Mouse (Mus musculus) adrenal gland, postnatal 14 days (tissue): ENCODE data around the gene Kbtbd12. TPM values are rescaled to one million over a fixed set of nuclear protein-coding genes. Genes with fewer than 3 reads are reported as not detected.

Experiments
- DNase-seq: peaks from one replicate; pipeline ENCODE4 v3.0.0; 2021; ENCODE audit warnings: mixed read lengths
- long read RNA-seq, 2 experiments: library from polyadenylated mRNA; stranded (forward); transcript quantifications; one replicate each; pipeline ENCODE4 v2.0.0; 2021
- total RNA-seq: library from RNA; stranded (reverse); gene quantifications from 2 replicates; pipeline ENCODE4 v1.2.3, GENCODE M21; 2021

Gene Kbtbd12
- total RNA-seq, result 0.52 and 0.86 TPM in 2 replicates
- long read RNA-seq, experiment 1, result 0 reads
- long read RNA-seq, experiment 2, result 0 reads

GRCm38 (mm10) chr6:88637611-88638301 lies at the start of gene Kbtbd12:
TSS of gene Kbtbd12 (minus strand) at chr6:88637950.
- DNase-seq, result no peak

- no peak for DNase-seq
These were observed 45.8 kb upstream of the Kbtbd12 start for GRCm38 (mm10) chr6:88683380-88684053.

- DNase-seq, result no peak
These were observed 43.3 kb upstream of the Kbtbd12 start for GRCm38 (mm10) chr6:88681026-88681425.

- no peak for DNase-seq
These were observed 40.0 kb upstream of the Kbtbd12 start for GRCm38 (mm10) chr6:88677738-88678137.

- no peak for DNase-seq
These were observed 39.3 kb upstream of the Kbtbd12 start for GRCm38 (mm10) chr6:88676753-88677736.

- DNase-seq, result no peak
These were observed 38.1 kb upstream of the Kbtbd12 start for GRCm38 (mm10) chr6:88675815-88676214.

GRCm38 (mm10) chr6:88662284-88662683 lies 24.5 kb upstream of the Kbtbd12 start:
- no peak for DNase-seq

- DNase-seq, result peak; percentile 16
These were observed 23.9 kb upstream of the Kbtbd12 start for GRCm38 (mm10) chr6:88661696-88662095.

GRCm38 (mm10) chr6:88647564-88648295 lies 10.0 kb upstream of the Kbtbd12 start:
- peak; percentile 65 for DNase-seq

- DNase-seq, result no peak
These were observed 7.0 kb upstream of the Kbtbd12 start for GRCm38 (mm10) chr6:88644786-88645185.

GRCm38 (mm10) chr6:88641346-88641920 lies 3.7 kb upstream of the Kbtbd12 start:
- DNase-seq, result no peak

GRCm38 (mm10) chr6:88640331-88640730 lies 2.6 kb upstream of the Kbtbd12 start:
- no peak for DNase-seq

- no peak for DNase-seq
These were observed 2.2 kb upstream of the Kbtbd12 start for GRCm38 (mm10) chr6:88639921-88640320.

- DNase-seq, result no peak
These were observed 1.7 kb upstream of the Kbtbd12 start for GRCm38 (mm10) chr6:88639372-88639920.

- DNase-seq, result no peak
These were observed 1.2 kb upstream of the Kbtbd12 start for GRCm38 (mm10) chr6:88638917-88639316.

GRCm38 (mm10) chr6:88635881-88636754 lies 1.6 kb downstream of the Kbtbd12 start:
- no peak for DNase-seq

GRCm38 (mm10) chr6:88631293-88631692 lies 6.5 kb downstream of the Kbtbd12 start:
- no peak for DNase-seq

GRCm38 (mm10) chr6:88630560-88630959 lies 7.2 kb downstream of the Kbtbd12 start:
- DNase-seq, result no peak

GRCm38 (mm10) chr6:88629821-88630220 lies 7.9 kb downstream of the Kbtbd12 start:
- no peak for DNase-seq

- peak; percentile 62 for DNase-seq
These were observed 10.4 kb downstream of the Kbtbd12 start for GRCm38 (mm10) chr6:88627317-88627811.
